Mouse (Mus musculus) c-Kit-positive CD71-positive TER-119-positive erythroid progenitor cells, embryonic 14.5 days (primary cell): Measurements from ENCODE around the gene Zbtb8os.
"Not testable (repeated sequence)": the region's sequence is repeated elsewhere in the genome, so short reads cannot be mapped to it uniquely, and the experiment has no call there.

Experiments
- DNase-seq: peaks from one replicate; pipeline ENCODE4 v3.0.0-alpha.2; 2013; ENCODE audit warnings: low spot score

Zbtb8os gene

GRCm38 (mm10) chr4:129332846-129333245 is 2.6 kb upstream of the Zbtb8os start:
- DNase-seq: no peak

GRCm38 (mm10) chr4:129334677-129335215 is 749 bp upstream of the Zbtb8os start:
- DNase-seq: peak; percentile 44

- no peak for DNase-seq
These were observed 796 bp downstream of the Zbtb8os start for GRCm38 (mm10) chr4:129336291-129336690.

- DNase-seq: peak; percentile 74
These were observed 4.2 kb downstream of the Zbtb8os start for GRCm38 (mm10) chr4:129339743-129340142.

- DNase-seq: no peak
These were observed 6.4 kb downstream of the Zbtb8os start for GRCm38 (mm10) chr4:129341888-129342287.

GRCm38 (mm10) chr4:129342705-129343104 is 7.2 kb downstream of the Zbtb8os start:
- no peak for DNase-seq

GRCm38 (mm10) chr4:129346481-129347154 is 11.1 kb downstream of the Zbtb8os start:
- no peak for DNase-seq

- peak; percentile 83 for DNase-seq
These were observed 15.1 kb downstream of the Zbtb8os start for GRCm38 (mm10) chr4:129350644-129351043.

GRCm38 (mm10) chr4:129351111-129351510 is 15.6 kb downstream of the Zbtb8os start:
- no peak for DNase-seq

- no peak for DNase-seq
These were observed 17.7 kb downstream of the Zbtb8os start for GRCm38 (mm10) chr4:129353176-129353575.

- DNase-seq: no peak
These were observed 18.7 kb downstream of the Zbtb8os start for GRCm38 (mm10) chr4:129354236-129354635.

- no peak for DNase-seq
These were observed 22.2 kb downstream of the Zbtb8os start for GRCm38 (mm10) chr4:129357613-129358163.

- not testable (repeated sequence) for DNase-seq
These were observed 26.7 kb downstream of the Zbtb8os start for GRCm38 (mm10) chr4:129362238-129362637.

GRCm38 (mm10) chr4:129362771-129363170 is 27.3 kb downstream of the Zbtb8os start:
- DNase-seq: no peak

- no peak for DNase-seq
These were observed 28.0 kb downstream of the Zbtb8os start for GRCm38 (mm10) chr4:129363463-129363862.

- no peak for DNase-seq
These were observed 28.9 kb downstream of the Zbtb8os start for GRCm38 (mm10) chr4:129364379-129364778.

GRCm38 (mm10) chr4:129365224-129365623 is 29.7 kb downstream of the Zbtb8os start:
- DNase-seq: no peak

GRCm38 (mm10) chr4:129371391-129371790 is 35.9 kb downstream of the Zbtb8os start:
- DNase-seq: no peak

- DNase-seq: no peak
These were observed 37.9 kb downstream of the Zbtb8os start for GRCm38 (mm10) chr4:129373202-129373976.

GRCm38 (mm10) chr4:129374219-129374755 is 38.8 kb downstream of the Zbtb8os start:
- no peak for DNase-seq

- DNase-seq: no peak
These were observed 39.5 kb downstream of the Zbtb8os start for GRCm38 (mm10) chr4:129375000-129375399.

- DNase-seq: no peak
These were observed 40.3 kb downstream of the Zbtb8os start for GRCm38 (mm10) chr4:129375821-129376220.
